Mouse (Mus musculus): Measurements from ENCODE around the gene Ring1. TPM values are rescaled to one million over a fixed set of nuclear protein-coding genes. Genes with fewer than 3 reads are reported as not detected.

Gene Ring1
- polyA plus RNA-seq, 1 experiment from 2014 or later = 3.8 TPM

GRCm38 (mm10) chr17:34026917-34027655 is 2.6 kb upstream of the Ring1 start:
- Histone ChIP-seq H3K9me3 (replicated peaks; ENCODE audit: control insufficient read depth, low read length) (no peaks in the 10 kb centered on the region), H3K36me3 (replicated peaks; ENCODE audit: control insufficient read depth, insufficient read depth, low read depth, low read length) (peaks cover 13% of the 10 kb centered on the region), H3K4me3 (ENCODE audit: low read depth, low read length) (peak overlapping the region; percentile 44), H3K4me2 (ENCODE audit: low read depth, low read length) (peak overlapping the region; percentile 88), H3K27ac (replicated peaks; ENCODE audit: low read depth, low read length) (peak overlapping the region; percentile 68), H3K4me1 (ENCODE audit: control insufficient read depth, insufficient read depth, low read length) (peaks cover 27% of the 10 kb centered on the region), H3K9ac (replicated peaks; ENCODE audit: low read length) (peak overlapping the region; percentile 67), H3K27me3 (ENCODE audit: control insufficient read depth, insufficient read depth, low read length) (no peaks in the 10 kb centered on the region)
- WGBS = 9% methylated on average over 26 of the region's 36 CpGs
- no peak for DNase-seq (ENCODE audit: low spot score)
- ATAC-seq (replicated peaks; ENCODE audit: insufficient number of reproducible peaks, low FRiP score, low TSS enrichment, low read depth) = no peak

- peaks cover 27% of the 10 kb centered on the region for H3K4me1 ChIP-seq (ENCODE audit: control insufficient read depth, insufficient read depth, low read length)
- H3K4me3 ChIP-seq (ENCODE audit: low read depth, low read length) = peak overlapping the region; percentile 0; the same call in 1 of the 2 replicates
- H3K27me3 ChIP-seq (ENCODE audit: control insufficient read depth, insufficient read depth, low read length) = no peaks in the 10 kb centered on the region
- no peak for ATAC-seq (replicated peaks; ENCODE audit: insufficient number of reproducible peaks, low FRiP score, low TSS enrichment, low read depth)
- no peak overlapping the region for H3K9ac ChIP-seq (replicated peaks; ENCODE audit: low read length)
- H3K9me3 ChIP-seq (replicated peaks; ENCODE audit: control insufficient read depth, low read length) = no peaks in the 10 kb centered on the region
- no peak for DNase-seq (ENCODE audit: low spot score)
- H3K4me2 ChIP-seq (ENCODE audit: low read depth, low read length) = no peak overlapping the region
- H3K27ac ChIP-seq (replicated peaks; ENCODE audit: low read depth, low read length) = no peak overlapping the region
- peaks cover 14% of the 10 kb centered on the region for H3K36me3 ChIP-seq (replicated peaks; ENCODE audit: control insufficient read depth, insufficient read depth, low read depth, low read length)
- 22% methylated on average over 2 of the region's 2 CpGs for WGBS
Measured at GRCm38 (mm10) chr17:34026221-34026620, 1.7 kb upstream of the Ring1 start.

GRCm38 (mm10) chr17:34025756-34026151 is 1.3 kb upstream of the Ring1 start:
- Histone ChIP-seq H3K27me3 (ENCODE audit: control insufficient read depth, insufficient read depth, low read length) (no peaks in the 10 kb centered on the region), H3K4me1 (ENCODE audit: control insufficient read depth, insufficient read depth, low read length) (peaks cover 27% of the 10 kb centered on the region), H3K9me3 (replicated peaks; ENCODE audit: control insufficient read depth, low read length) (no peaks in the 10 kb centered on the region), H3K27ac (replicated peaks; ENCODE audit: low read depth, low read length) (peak overlapping the region; percentile 91; the same call in 1 of the 2 replicates), H3K4me3 (ENCODE audit: low read depth, low read length) (peak overlapping the region; percentile 90), H3K36me3 (replicated peaks; ENCODE audit: control insufficient read depth, insufficient read depth, low read depth, low read length) (peaks cover 19% of the 10 kb centered on the region), H3K9ac (replicated peaks; ENCODE audit: low read length) (peak overlapping the region; percentile 93), H3K4me2 (ENCODE audit: low read depth, low read length) (peak overlapping the region; percentile 81)
- WGBS = 10% methylated on average over 6 of the region's 7 CpGs
- no peak for DNase-seq (ENCODE audit: low spot score)
- peak; percentile 10; the same call in 1 of the 2 replicates for ATAC-seq (replicated peaks; ENCODE audit: insufficient number of reproducible peaks, low FRiP score, low TSS enrichment, low read depth)

GRCm38 (mm10) chr17:34024861-34025755 is 628 bp upstream of the Ring1 start:
- peak overlapping the region; percentile 91 for H3K27ac ChIP-seq (replicated peaks; ENCODE audit: low read depth, low read length)
- DNase-seq (ENCODE audit: low spot score) = peak; percentile 62
- ATAC-seq (replicated peaks; ENCODE audit: insufficient number of reproducible peaks, low FRiP score, low TSS enrichment, low read depth) = peak; percentile 0; the same call in 1 of the 2 replicates
- peak overlapping the region; percentile 81 for H3K4me2 ChIP-seq (ENCODE audit: low read depth, low read length)
- H3K9ac ChIP-seq (replicated peaks; ENCODE audit: low read length) = peak overlapping the region; percentile 93
- no peaks in the 10 kb centered on the region for H3K9me3 ChIP-seq (replicated peaks; ENCODE audit: control insufficient read depth, low read length)
- H3K27me3 ChIP-seq (ENCODE audit: control insufficient read depth, insufficient read depth, low read length) = no peaks in the 10 kb centered on the region
- H3K36me3 ChIP-seq (replicated peaks; ENCODE audit: control insufficient read depth, insufficient read depth, low read depth, low read length) = peaks cover 20% of the 10 kb centered on the region
- peaks cover 24% of the 10 kb centered on the region for H3K4me1 ChIP-seq (ENCODE audit: control insufficient read depth, insufficient read depth, low read length)
- WGBS = 1% methylated on average over 55 of the region's 57 CpGs
- peak overlapping the region; percentile 90 for H3K4me3 ChIP-seq (ENCODE audit: low read depth, low read length)

GRCm38 (mm10) chr17:34023678-34024077 is 802 bp downstream of the Ring1 start:
- Histone ChIP-seq H3K4me2 (ENCODE audit: low read depth, low read length) (peak overlapping the region; percentile 81), H3K9me3 (replicated peaks; ENCODE audit: control insufficient read depth, low read length) (no peaks in the 10 kb centered on the region), H3K9ac (replicated peaks; ENCODE audit: low read length) (no peak overlapping the region; the same call in 1 of the 2 replicates), H3K4me1 (ENCODE audit: control insufficient read depth, insufficient read depth, low read length) (peaks cover 19% of the 10 kb centered on the region), H3K36me3 (replicated peaks; ENCODE audit: control insufficient read depth, insufficient read depth, low read depth, low read length) (peaks cover 11% of the 10 kb centered on the region), H3K27me3 (ENCODE audit: control insufficient read depth, insufficient read depth, low read length) (no peaks in the 10 kb centered on the region), H3K4me3 (ENCODE audit: low read depth, low read length) (peak overlapping the region; percentile 90), H3K27ac (replicated peaks; ENCODE audit: low read depth, low read length) (no peak overlapping the region)
- ATAC-seq (replicated peaks; ENCODE audit: insufficient number of reproducible peaks, low FRiP score, low TSS enrichment, low read depth) (no peak), DNase-seq (ENCODE audit: low spot score) (no peak)
- 68% methylated on average over 9 of the region's 9 CpGs for WGBS

GRCm38 (mm10) chr17:34022987-34023386 is 1.5 kb downstream of the Ring1 start:
- H3K36me3 ChIP-seq (replicated peaks; ENCODE audit: control insufficient read depth, insufficient read depth, low read depth, low read length) = peaks cover 9% of the 10 kb centered on the region
- peaks cover 16% of the 10 kb centered on the region for H3K4me1 ChIP-seq (ENCODE audit: control insufficient read depth, insufficient read depth, low read length)
- H3K27ac ChIP-seq (replicated peaks; ENCODE audit: low read depth, low read length) = no peak overlapping the region
- WGBS = 97% methylated on average over 20 of the region's 20 CpGs
- no peak for ATAC-seq (replicated peaks; ENCODE audit: insufficient number of reproducible peaks, low FRiP score, low TSS enrichment, low read depth)
- no peaks in the 10 kb centered on the region for H3K27me3 ChIP-seq (ENCODE audit: control insufficient read depth, insufficient read depth, low read length)
- no peak overlapping the region for H3K9ac ChIP-seq (replicated peaks; ENCODE audit: low read length)
- DNase-seq (ENCODE audit: low spot score) = no peak
- H3K9me3 ChIP-seq (replicated peaks; ENCODE audit: control insufficient read depth, low read length) = no peaks in the 10 kb centered on the region
- H3K4me3 ChIP-seq (ENCODE audit: low read depth, low read length) = no peak overlapping the region
- H3K4me2 ChIP-seq (ENCODE audit: low read depth, low read length) = no peak overlapping the region

GRCm38 (mm10) chr17:34022414-34022783 is 2.1 kb downstream of the Ring1 start:
- H3K4me1 ChIP-seq (ENCODE audit: control insufficient read depth, insufficient read depth, low read length) = peaks cover 16% of the 10 kb centered on the region
- no peak overlapping the region for H3K4me2 ChIP-seq (ENCODE audit: low read depth, low read length)
- peaks cover 9% of the 10 kb centered on the region for H3K36me3 ChIP-seq (replicated peaks; ENCODE audit: control insufficient read depth, insufficient read depth, low read depth, low read length)
- no peak overlapping the region for H3K9ac ChIP-seq (replicated peaks; ENCODE audit: low read length)
- no peak overlapping the region for H3K4me3 ChIP-seq (ENCODE audit: low read depth, low read length)
- DNase-seq (ENCODE audit: low spot score) (no peak), ATAC-seq (replicated peaks; ENCODE audit: insufficient number of reproducible peaks, low FRiP score, low TSS enrichment, low read depth) (no peak)
- H3K27ac ChIP-seq (replicated peaks; ENCODE audit: low read depth, low read length) = no peak overlapping the region
- WGBS = 91% methylated on average over 14 of the region's 14 CpGs
- H3K9me3 ChIP-seq (replicated peaks; ENCODE audit: control insufficient read depth, low read length) = no peaks in the 10 kb centered on the region
- no peaks in the 10 kb centered on the region for H3K27me3 ChIP-seq (ENCODE audit: control insufficient read depth, insufficient read depth, low read length)

Data from embryonic facial prominence, embryonic 11.5 days (tissue).